Mouse (Mus musculus) cerebellum, adult 9-10 months (tissue): ENCODE data around the gene Olfr20.
"Not testable (repeated sequence)": the region's sequence is repeated elsewhere in the genome, so short reads cannot be mapped to it uniquely, and the experiment has no call there.

Source experiments
- DNase-seq: peaks from one replicate; pipeline ENCODE4 v3.0.0; 2022

The Olfr20 gene

GRCm38 (mm10) chr11:73350483-73350882 lies at the start of gene Olfr20:
TSS of gene Olfr20 (plus strand) at chr11:73350783.
- DNase-seq, result no peak

GRCm38 (mm10) chr11:73303123-73303522 lies 47.5 kb upstream of the Olfr20 start:
- DNase-seq, result no peak

GRCm38 (mm10) chr11:73315961-73316360 lies 34.6 kb upstream of the Olfr20 start:
- DNase-seq, result no peak

GRCm38 (mm10) chr11:73318581-73318980 lies 32.0 kb upstream of the Olfr20 start:
- not testable (repeated sequence) for DNase-seq

DNA sequence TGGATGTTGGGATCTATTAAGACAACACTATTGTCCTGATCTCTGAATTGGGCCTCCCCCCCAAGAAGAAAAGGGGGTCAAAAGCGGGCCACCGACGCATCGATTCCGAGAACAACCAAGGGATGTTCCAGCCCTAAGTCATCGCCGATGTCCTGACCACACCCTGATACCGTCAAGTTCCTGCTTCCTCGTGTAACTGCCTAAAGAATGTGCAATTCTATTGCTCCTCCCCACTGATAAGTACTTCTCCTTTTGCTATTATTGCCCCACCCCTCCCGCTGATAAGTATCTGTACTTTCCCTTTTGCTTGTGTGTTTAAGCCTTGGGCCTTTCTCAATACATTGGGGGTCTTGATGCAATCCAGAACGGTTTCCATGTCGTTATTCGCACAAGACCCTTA lies 29.5 kb upstream of the Olfr20 start:
- DNase-seq, result not testable (repeated sequence)

GRCm38 (mm10) chr11:73323906-73324830 lies 26.4 kb upstream of the Olfr20 start:
- DNase-seq, result no peak

- DNase-seq, result no peak
Measured at GRCm38 (mm10) chr11:73326485-73326886, 24.1 kb upstream of the Olfr20 start.

DNA sequence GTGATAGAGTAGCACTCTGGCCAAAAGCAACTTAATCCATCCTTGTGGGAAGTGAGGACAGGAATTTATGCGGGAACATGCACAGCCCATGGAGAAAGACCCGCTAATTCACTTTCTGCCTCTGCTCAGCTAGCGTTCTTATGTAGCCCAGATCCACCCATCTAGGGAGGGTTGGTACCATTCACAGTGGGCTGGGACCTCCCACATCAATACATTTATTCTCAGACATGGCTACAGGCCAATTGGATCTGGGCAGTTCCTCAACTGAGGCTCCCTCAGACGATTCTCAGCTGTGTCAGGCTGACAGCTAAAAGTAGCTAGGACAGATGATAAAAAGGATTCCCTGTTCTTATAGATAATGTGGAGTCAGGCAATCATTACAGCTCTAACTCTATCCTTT lies 23.2 kb upstream of the Olfr20 start:
- DNase-seq, result no peak

- no peak for DNase-seq
Measured at GRCm38 (mm10) chr11:73329442-73329841, 21.1 kb upstream of the Olfr20 start, which contains the start of the genes Aspa, Gm49340 and Spata22. TSS of gene Aspa (minus strand) at chr11:73329596. TSS of gene Gm49340 (plus strand) at chr11:73329741. TSS of gene Spata22 (plus strand) at chr11:73329741.

DNA sequence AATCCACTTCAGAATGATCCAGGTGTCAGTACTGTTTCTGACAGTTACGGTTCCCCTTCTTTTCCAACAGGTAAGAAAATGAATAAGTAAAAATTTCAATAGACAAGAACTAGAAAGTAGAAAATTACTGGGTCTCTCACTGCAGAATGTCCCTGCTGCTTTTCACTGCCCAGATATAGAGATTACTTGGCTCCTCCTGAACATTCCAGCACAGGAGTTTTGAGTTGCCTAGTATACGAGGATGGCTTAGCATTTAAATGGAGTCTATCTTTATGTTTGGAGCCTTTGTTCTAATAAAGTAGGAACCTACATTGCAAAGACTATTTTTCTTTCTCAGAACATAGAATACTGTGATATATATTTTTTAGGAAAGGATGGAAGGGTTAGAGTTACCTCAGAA lies 17.2 kb upstream of the Olfr20 start:
- DNase-seq, result no peak

DNA sequence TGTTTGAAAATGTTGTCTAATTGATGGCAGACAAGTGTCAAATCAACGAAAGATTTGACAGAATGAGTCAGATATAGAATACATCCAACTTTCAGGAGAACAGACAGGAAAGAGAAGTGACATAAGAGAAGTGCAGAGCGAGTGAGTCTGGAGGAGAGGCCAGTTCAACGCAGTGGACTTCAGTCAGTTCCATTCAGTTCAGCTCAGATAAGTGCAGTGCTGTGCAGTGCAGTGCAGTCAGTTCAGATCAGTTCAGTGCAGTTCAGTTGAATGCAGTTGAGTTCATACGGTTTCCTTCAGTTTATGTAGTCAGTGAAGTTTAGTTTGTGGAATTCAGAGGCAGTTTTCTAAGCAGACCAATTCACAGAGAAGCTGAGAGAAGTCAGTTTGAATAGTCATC lies 13.7 kb upstream of the Olfr20 start:
- DNase-seq, result no peak

DNA sequence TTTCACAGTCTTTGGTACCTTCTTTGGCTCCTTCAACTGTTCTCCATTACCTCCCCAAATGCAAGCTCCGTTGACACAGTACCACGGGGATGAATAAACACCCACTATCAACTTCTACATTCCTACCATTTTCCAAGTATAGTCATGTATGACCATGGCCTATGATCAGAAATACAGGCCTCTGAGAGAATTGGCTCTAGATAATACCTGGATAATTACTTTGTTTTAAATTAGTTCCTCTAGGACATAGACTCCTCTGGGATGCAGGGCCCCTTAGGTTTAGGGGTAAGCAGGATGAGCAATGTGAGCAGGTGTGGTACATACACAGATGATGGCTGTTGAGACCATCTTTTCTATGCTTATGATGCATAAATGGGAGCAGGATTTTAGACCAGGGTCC lies 20.4 kb downstream of the Olfr20 start, which contains the start of gene Olfr376:
Gene Olfr376 (plus strand): TSS at position 301 of the 400 bp plus-strand sequence.
- DNase-seq, result no peak

- no peak for DNase-seq
Measured at GRCm38 (mm10) chr11:73395374-73395773, 44.8 kb downstream of the Olfr20 start.

DNA sequence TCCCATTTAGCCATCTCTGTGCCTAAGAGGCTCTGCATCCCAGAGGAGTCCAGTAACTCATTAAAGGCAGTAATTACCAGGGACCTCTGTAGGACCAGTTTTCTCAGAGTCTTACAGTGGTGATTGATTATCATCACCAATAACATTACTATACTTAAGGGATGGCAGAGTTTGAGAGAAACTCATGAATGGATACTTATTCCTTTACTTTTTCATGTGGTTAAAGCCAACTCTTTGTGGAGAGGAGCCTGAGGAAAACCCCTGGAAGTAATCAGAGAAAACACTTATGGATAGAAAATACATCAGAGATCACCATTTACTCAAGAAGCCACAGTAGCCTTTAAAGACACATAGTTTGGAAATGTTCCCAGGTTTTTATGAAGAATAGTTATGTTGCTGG lies 48.9 kb downstream of the Olfr20 start, which contains the start of gene Olfr1:
Gene Olfr1 (minus strand): TSS at position 101 of the 400 bp plus-strand sequence.
- no peak for DNase-seq
